Mouse (Mus musculus): ENCODE data around the gene Plekhd1. TPM values are rescaled to one million over a fixed set of nuclear protein-coding genes. Genes with fewer than 3 reads are reported as not detected.
A peak's percentile ranks its signal among the peaks of the same experiment; 100 is the strongest.

The Plekhd1 gene
- total RNA-seq, 2 experiments from 2014 or later: 0.27 TPM; not detected in 1

DNA sequence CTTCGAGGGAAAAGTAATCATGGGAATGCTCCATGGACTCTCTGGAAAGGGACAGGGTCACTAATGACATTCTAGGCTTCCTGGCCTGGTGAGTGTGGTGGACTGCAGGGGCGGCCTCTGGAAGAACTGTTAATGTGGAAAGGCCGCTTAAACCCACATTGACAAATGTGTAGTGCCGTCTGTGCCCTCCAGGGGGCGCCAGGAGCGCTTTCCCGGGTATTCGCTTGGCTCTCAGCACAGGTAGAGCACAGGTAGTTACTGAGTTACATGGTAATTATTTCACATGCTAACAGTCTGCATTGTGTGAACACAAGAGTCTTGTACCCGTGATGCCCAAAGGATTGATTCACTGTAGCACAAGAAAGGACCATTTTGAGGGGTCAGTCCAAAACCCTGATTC lies 47.1 kb downstream of the Plekhd1 start:
- peak in 1 of 2 experiments; percentile 30 for DNase-seq
- intact Hi-C loops (cut with DNase I): no loop called here

- intact Hi-C loops (cut with DNase I): no loop called here
- no peak for DNase-seq
These were observed 52.2 kb downstream of the Plekhd1 start for GRCm38 (mm10) chr12:80744614-80745013.

DNA sequence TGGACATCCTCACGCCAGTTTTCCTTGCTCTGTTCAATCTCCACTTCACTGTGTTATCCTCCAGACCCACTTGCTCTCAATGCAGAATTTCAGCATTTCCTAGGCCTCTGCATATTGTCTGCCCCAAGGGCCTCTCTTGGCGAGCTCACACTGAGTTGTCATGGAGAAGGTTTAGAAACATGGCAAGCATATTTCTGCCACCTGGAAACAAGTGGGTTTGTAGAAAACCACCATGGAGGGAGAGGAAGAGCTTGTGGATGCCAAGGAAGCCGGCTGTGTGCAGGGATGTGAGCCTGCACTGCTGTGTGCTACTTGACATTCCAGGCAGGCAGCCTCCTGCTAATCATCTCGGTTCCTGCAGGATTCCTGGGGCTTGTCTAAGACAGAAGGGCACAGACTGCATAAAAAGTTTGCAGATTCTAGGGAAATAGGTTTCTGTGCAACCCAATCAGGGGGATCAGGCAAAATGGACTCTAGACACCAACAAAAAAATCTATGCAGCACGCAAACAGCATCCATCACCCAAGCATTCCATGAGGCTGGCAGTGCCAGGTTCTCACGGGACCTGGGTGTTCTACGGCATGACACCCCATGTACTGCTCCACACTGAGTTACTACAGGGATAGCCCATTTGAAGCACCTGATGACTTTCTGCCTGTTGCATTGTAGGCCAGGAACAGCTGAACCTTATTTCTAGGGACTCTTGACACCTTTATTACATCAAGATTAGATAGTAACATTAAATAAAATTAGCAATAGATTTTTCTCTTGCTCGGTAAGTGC lies 53.8 kb downstream of the Plekhd1 start:
- intact Hi-C loops (cut with DNase I): no loop called here
- no peak for DNase-seq

- intact Hi-C loops (cut with DNase I): no loop called here
- DNase-seq: no peak
These were observed 59.2 kb downstream of the Plekhd1 start for GRCm38 (mm10) chr12:80751556-80751955.

DNA sequence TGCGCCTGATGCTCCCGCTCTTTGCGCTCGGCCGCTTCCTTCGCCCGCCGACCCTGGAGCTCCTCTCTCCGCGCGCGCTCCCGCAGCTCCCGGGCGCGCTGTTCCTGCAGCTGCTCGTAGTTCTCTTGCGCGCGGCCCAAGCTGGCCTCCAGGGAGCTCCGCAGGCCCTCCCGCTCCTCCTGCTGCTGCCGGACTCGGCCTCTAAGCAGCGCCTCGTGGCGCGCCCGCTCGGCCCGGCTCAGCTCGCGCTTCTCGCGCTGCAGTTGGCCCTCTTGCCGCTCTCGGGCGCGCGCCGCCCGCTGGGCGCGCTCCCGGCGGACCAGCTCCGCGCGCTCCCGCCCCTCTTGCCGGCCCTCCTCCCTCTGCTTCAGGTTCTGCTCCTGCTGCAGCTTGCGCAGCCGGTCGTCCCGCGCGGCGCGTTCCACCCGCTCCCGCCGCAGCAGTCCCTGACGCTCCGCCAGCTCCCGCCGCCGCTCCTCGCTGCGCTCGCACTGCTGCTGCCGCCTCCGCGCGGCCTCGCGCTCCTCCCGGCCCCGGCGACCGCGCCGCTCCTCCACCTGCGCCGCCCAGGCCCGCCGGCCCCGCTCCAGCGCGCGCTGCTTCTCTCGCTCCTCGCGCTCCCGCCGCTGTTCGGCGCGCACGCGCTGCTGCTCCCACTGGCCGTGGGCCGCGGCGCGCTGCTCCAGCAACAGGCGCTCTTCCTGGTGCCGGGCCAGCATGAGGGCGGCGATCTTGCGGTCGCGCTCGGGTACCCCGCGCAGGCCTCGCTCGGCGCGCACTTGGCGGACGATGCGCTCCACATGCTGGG lies 65.6 kb downstream of the Plekhd1 start:
- intact Hi-C loops (cut with DNase I): no loop called here
- peak; percentile 66 to 77 for DNase-seq

DNA sequence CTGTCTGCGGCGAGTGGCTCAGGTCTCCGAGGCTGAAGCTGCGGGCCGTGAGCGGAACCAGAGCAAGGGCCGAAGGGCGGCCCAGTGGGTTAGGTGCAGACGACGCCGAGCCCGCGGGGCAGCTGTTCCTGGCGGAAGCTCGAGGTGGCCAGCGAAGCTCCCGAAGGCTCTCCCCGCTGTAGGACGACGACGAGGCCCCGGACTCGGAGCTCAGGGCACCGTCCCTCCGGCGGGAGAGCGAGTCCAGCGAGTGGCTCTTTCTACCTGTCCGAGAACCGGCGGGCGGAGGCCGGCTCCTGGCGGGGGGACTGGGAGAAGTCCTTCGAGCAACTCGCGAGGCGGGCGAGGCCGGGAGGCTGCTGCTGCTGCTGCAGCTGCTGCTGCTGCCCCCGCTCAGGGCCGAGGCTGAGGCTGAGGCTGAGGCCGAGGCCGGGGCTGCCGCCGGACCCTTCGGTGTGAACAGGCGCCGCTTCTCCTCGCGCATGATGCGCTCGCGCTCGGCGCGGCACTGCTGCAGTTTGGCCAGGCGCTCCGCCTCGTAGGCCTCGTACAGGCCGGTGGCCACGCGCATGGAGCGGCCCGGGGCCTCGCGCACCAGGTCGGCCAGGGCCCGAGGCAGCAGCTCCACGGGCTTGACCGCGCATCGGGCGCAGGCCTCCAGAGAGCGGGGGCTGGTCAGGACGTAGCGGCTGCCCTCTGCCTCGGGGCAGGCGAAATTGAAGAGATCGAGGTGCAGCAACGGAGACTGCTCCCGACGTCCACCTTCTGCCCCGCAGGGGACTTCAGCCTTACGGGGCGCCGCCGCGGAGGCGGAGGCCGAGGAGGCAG lies 66.4 kb downstream of the Plekhd1 start:
- DNase-seq: peak; percentile 23 to 34
- intact Hi-C loops (cut with DNase I): no loop called here

- intact Hi-C loops (cut with DNase I): no loop called here
- no peak for DNase-seq
These were observed 67.0 kb downstream of the Plekhd1 start for GRCm38 (mm10) chr12:80759387-80759712.

- intact Hi-C loops (cut with DNase I): loop anchor here (1.0 kb wide), 1 partner anchor 30 kb away; no protein-coding TSS in a partner anchor
- DNase-seq: no peak
These were observed 67.5 kb downstream of the Plekhd1 start for GRCm38 (mm10) chr12:80759713-80760395.

- DNase-seq: peak; percentile 74 to 80
- intact Hi-C loops (cut with DNase I): loop anchor here (1.0 kb wide), 1 partner anchor 30 kb away; no protein-coding TSS in a partner anchor
These were observed 68.0 kb downstream of the Plekhd1 start, which contains the start of gene Ccdc177 for GRCm38 (mm10) chr12:80760396-80760801. Ccdc177 (minus strand) TSS chr12:80760687.

DNA sequence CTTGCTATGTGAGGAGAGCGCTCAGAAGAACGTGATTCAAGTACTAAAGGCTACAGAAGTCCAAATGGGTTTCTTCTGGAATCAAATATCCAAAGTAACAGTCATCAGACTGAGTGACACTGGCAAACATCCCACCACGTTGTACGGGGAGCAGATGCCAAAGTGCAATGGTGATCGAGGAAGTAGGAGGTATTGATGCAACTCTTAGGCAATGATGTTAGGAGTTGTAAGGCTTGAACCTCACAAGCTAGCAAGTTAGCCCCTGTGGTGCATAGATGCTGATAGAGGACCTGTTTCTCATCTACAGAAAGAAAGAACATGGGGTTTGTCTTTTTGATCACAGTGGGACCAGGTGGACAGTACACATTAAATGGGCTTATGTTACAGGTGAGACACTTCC lies 70.6 kb downstream of the Plekhd1 start:
- no peak for DNase-seq
- intact Hi-C loops (cut with DNase I): no loop called here

GRCm38 (mm10) chr12:80764116-80764515 lies 71.7 kb downstream of the Plekhd1 start:
- intact Hi-C loops (cut with DNase I): no loop called here
- no peak for DNase-seq

DNA sequence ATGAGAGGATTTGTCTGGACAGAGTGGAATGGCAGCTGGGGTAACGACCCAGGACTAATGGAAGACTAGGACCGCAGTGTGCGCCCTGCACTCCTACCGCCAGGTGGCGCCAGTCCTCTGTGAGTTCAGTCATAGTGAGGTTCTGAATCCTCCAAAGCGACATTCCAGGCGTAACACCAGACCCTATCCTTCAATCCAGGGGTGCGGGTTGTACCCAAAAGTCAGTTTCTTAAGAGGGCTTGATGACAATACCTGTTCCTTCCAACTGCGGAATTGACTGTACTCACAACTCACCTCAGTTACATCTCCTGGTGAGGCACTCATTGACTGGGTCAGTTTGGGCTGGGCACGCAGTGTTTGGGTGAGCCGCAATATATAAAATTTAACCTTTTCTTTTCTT lies 77.3 kb downstream of the Plekhd1 start:
- intact Hi-C loops (cut with DNase I): loop anchor here (1.0 kb wide), 1 partner anchor 126 kb away; no protein-coding TSS in a partner anchor
- peak; percentile 80 to 83 for DNase-seq

Other genes starting within 250 kb of the Plekhd1 start
- gene Exd2, start 229.5 kb upstream of the Plekhd1 start, total RNA-seq (2021): 10 to 100 TPM; 12.8 to 14.4 TPM
- gene Galnt16, start 174.3 kb upstream of the Plekhd1 start, total RNA-seq (2021): 1 to 10 TPM; 2.7 to 3.7 TPM
- gene Slc39a9, start 48.7 kb upstream of the Plekhd1 start, total RNA-seq (2021): 10 to 100 TPM; 13.7 to 17.3 TPM
- 10 to 100 TPM; 21.0 to 26.8 TPM for gene Erh, start 48.2 kb upstream of the Plekhd1 start, total RNA-seq (2021)
- not detected for gene Ccdc177, start 68.1 kb downstream of the Plekhd1 start, total RNA-seq (2021)
- gene Susd6, start 97.9 kb downstream of the Plekhd1 start, total RNA-seq (2021): 10 to 100 TPM; 72.2 to 76.1 TPM